Mouse (Mus musculus): ENCODE results near the gene Chd1l. TPM values are rescaled to one million over a fixed set of nuclear protein-coding genes. Genes with fewer than 3 reads are reported as not detected.

Chd1l gene
- polyA plus RNA-seq, 1 experiment from 2014 or later = 6.0 TPM

DNA sequence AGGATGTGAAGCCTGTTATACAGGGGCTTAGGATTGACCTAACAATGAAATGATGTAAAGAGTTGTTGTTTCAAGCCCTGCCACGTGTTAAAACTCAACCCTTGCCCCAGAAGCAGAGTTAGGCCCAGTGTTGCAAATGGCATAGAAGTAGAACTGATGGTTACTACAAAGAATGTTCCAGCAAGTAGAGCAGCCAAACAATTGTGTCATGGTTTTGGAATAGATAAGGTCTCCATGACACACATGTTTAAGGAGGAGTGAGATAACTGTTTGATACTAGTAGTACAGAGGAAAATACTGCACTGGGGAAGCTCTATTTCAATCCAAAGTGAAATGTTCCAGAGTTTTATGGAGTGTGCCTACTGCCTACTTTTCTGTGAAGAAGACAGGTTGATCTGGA is 38.5 kb upstream of the Chd1l start:
- H3K4me3 ChIP-seq (replicated peaks; ENCODE audit: low read length) = no peak overlapping the region
- WGBS = 43% methylated on average over 1 of the region's 1 CpGs
- no peak for ATAC-seq

DNA sequence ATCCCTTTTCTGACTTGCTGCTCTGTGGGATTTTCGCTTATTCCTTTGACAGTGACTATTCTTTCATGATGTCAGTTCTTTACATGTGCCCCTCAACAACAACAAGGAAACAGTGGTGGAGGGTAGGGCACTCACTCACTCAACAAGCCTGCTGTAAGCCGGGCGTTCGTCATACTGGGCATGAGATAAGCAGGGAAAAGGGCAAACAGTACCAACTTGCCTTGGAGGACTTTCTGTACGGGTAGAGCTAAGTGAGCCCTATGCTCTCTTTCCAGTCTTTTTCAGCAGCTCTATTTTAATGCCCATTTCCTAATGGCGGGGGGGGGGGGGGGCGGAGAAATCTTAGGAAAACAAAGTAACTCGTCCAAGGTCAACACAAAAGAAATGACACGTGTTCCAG is 32.0 kb upstream of the Chd1l start:
- no peak overlapping the region for H3K27ac ChIP-seq (ENCODE audit: low read length)
- H3K9ac ChIP-seq (replicated peaks; ENCODE audit: low read depth, low read length) = no peak overlapping the region
- H3K9me3 ChIP-seq (ENCODE audit: control insufficient read depth, low read length) = no peaks in the 10 kb centered on the region
- ATAC-seq = no peak
- H3K27me3 ChIP-seq (replicated peaks; ENCODE audit: control insufficient read depth, insufficient read depth, low read length) = no peaks in the 10 kb centered on the region
- no peak overlapping the region for H3K4me2 ChIP-seq (ENCODE audit: low read length)
- 86% methylated on average over 9 of the region's 9 CpGs for WGBS
- no peaks in the 10 kb centered on the region for H3K4me1 ChIP-seq (replicated peaks; ENCODE audit: control insufficient read depth, insufficient read depth, low read length)
- H3K4me3 ChIP-seq (replicated peaks; ENCODE audit: low read length) = no peak overlapping the region
- no peaks in the 10 kb centered on the region for H3K36me3 ChIP-seq (ENCODE audit: control insufficient read depth, insufficient read depth)

More for the DNA sequence above, 38.5 kb upstream of the Chd1l start:
- H3K27ac ChIP-seq (ENCODE audit: low read length) = no peak overlapping the region
- H3K4me1 ChIP-seq (replicated peaks; ENCODE audit: control insufficient read depth, insufficient read depth, low read length) = no peaks in the 10 kb centered on the region
- H3K4me2 ChIP-seq (ENCODE audit: low read length) = no peak overlapping the region
- H3K9ac ChIP-seq (replicated peaks; ENCODE audit: low read depth, low read length) = no peak overlapping the region
- no peaks in the 10 kb centered on the region for H3K9me3 ChIP-seq (ENCODE audit: control insufficient read depth, low read length)
- no peaks in the 10 kb centered on the region for H3K27me3 ChIP-seq (replicated peaks; ENCODE audit: control insufficient read depth, insufficient read depth, low read length)
- H3K36me3 ChIP-seq (ENCODE audit: control insufficient read depth, insufficient read depth) = no peaks in the 10 kb centered on the region

DNA sequence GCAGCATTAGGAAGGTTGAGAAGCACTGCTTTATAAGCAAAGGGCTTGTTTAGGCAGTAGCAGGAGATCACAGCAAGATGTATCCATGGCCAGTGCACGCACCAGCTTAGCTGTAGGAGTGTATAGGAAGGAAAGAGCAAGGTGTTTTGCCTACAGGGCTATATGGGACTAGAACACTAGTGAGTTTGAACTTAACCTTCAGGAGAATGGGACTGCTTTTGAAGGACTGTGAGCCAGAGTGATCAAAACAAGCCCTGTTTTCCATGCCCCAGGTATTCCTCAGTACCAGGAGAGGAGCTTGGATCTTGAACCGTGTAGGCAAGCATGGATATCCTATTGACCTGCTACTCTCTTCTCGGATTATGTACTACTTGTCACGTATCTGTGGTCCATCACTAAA is 31.4 kb upstream of the Chd1l start:
- no peak overlapping the region for H3K9ac ChIP-seq (replicated peaks; ENCODE audit: low read depth, low read length)
- H3K36me3 ChIP-seq (ENCODE audit: control insufficient read depth, insufficient read depth) = no peaks in the 10 kb centered on the region
- no peak for ATAC-seq
- 85% methylated on average over 4 of the region's 4 CpGs for WGBS
- H3K27ac ChIP-seq (ENCODE audit: low read length) = no peak overlapping the region
- no peak overlapping the region for H3K4me3 ChIP-seq (replicated peaks; ENCODE audit: low read length)
- H3K9me3 ChIP-seq (ENCODE audit: control insufficient read depth, low read length) = no peaks in the 10 kb centered on the region
- no peaks in the 10 kb centered on the region for H3K4me1 ChIP-seq (replicated peaks; ENCODE audit: control insufficient read depth, insufficient read depth, low read length)
- no peak overlapping the region for H3K4me2 ChIP-seq (ENCODE audit: low read length)
- H3K27me3 ChIP-seq (replicated peaks; ENCODE audit: control insufficient read depth, insufficient read depth, low read length) = no peaks in the 10 kb centered on the region

DNA sequence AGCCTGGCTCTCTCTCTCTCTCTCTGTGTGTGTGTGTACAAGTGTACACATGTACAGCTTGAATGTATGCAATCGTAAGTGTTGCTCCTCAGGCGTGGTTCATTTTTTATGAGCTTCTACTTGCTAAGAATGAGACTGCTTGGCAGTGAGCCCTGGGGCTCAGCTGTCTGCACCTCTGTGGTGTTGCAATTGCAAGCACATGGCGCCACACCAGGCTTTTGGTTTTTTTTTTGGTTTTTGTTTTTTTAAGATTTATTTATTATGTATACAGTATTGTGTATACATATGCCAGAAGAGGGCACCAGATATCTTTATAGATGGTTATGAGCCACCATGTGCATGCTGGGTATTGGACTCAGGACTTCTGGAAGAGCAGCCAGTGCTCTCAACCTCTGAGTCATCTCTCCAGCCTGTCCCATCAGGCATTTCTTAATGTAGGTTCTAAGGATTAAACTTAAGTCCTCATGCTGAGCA is 24.3 kb upstream of the Chd1l start:
- Histone ChIP-seq H3K27ac (ENCODE audit: low read length) (no peak overlapping the region), H3K4me3 (replicated peaks; ENCODE audit: low read length) (no peak overlapping the region), H3K36me3 (ENCODE audit: control insufficient read depth, insufficient read depth) (no peaks in the 10 kb centered on the region), H3K9me3 (ENCODE audit: control insufficient read depth, low read length) (no peaks in the 10 kb centered on the region), H3K9ac (replicated peaks; ENCODE audit: low read depth, low read length) (no peak overlapping the region), H3K4me2 (ENCODE audit: low read length) (no peak overlapping the region), H3K4me1 (replicated peaks; ENCODE audit: control insufficient read depth, insufficient read depth, low read length) (no peaks in the 10 kb centered on the region), H3K27me3 (replicated peaks; ENCODE audit: control insufficient read depth, insufficient read depth, low read length) (no peaks in the 10 kb centered on the region)
- no peak for ATAC-seq
- WGBS = 73% methylated on average over 3 of the region's 3 CpGs

DNA sequence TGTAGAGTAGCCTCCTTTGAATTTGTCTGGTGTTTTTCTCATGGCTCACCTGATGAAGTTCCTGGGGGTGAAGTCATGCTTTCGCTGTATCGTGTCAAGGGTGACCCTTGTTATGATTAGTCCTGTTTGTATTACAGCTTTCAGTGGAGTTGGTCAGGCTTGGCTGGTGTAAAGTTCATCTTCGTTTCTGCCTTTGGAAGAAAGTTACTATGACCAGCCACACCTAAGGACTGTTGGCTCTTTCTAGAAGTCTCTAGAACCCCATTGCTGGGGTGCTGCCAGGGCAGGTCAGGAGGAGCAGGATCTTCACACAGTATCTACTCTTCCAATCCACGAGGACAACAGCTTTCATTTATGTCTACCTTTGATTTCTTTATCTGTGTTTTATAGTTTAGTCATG is 23.5 kb upstream of the Chd1l start:
- 82% methylated on average over 4 of the region's 4 CpGs for WGBS
- H3K4me3 ChIP-seq (replicated peaks; ENCODE audit: low read length) = no peak overlapping the region

DNA sequence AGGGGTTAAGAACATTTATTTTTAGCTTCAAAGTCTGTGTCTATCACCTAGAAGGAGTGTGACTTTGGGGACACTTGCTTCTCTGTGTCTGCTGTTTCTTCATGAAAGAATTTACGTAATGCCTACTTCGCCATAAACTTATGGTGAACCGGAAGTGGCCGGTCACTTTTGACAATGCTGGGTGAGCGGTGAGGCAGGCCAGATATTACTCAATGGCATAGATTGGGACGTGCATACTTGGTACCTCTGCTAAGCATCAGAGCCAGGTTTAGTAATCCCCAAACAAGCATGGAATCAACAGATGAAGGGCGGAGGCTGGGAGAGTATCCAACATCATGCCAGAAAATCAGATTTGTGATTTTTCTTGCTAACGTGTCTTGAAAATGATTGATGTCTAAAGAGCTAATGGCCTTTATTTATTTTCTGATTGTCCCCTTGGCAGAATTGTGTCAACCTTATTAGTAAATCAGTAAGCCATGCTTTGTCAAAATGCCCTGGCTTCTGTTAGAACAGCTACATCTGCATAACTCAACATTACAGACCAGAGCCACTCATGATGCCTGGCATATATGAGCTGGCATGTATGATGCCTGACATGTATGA is 21.4 kb upstream of the Chd1l start:
- no peak for ATAC-seq
- no peaks in the 10 kb centered on the region for H3K9me3 ChIP-seq (ENCODE audit: control insufficient read depth, low read length)
- no peak overlapping the region for H3K27ac ChIP-seq (ENCODE audit: low read length)
- 88% methylated on average over 8 of the region's 8 CpGs for WGBS
- no peaks in the 10 kb centered on the region for H3K27me3 ChIP-seq (replicated peaks; ENCODE audit: control insufficient read depth, insufficient read depth, low read length)
- H3K9ac ChIP-seq (replicated peaks; ENCODE audit: low read depth, low read length) = no peak overlapping the region
- H3K4me3 ChIP-seq (replicated peaks; ENCODE audit: low read length) = no peak overlapping the region
- H3K4me2 ChIP-seq (ENCODE audit: low read length) = no peak overlapping the region
- H3K36me3 ChIP-seq (ENCODE audit: control insufficient read depth, insufficient read depth) = no peaks in the 10 kb centered on the region
- H3K4me1 ChIP-seq (replicated peaks; ENCODE audit: control insufficient read depth, insufficient read depth, low read length) = peaks cover 5% of the 10 kb centered on the region; the same call in 1 of the 2 replicates

More for the DNA sequence above, 23.5 kb upstream of the Chd1l start:
- Histone ChIP-seq H3K27ac (ENCODE audit: low read length) (no peak overlapping the region), H3K4me2 (ENCODE audit: low read length) (no peak overlapping the region), H3K4me1 (replicated peaks; ENCODE audit: control insufficient read depth, insufficient read depth, low read length) (peaks cover 4% of the 10 kb centered on the region; the same call in 1 of the 2 replicates), H3K9ac (replicated peaks; ENCODE audit: low read depth, low read length) (no peak overlapping the region), H3K27me3 (replicated peaks; ENCODE audit: control insufficient read depth, insufficient read depth, low read length) (no peaks in the 10 kb centered on the region), H3K9me3 (ENCODE audit: control insufficient read depth, low read length) (no peaks in the 10 kb centered on the region), H3K36me3 (ENCODE audit: control insufficient read depth, insufficient read depth) (no peaks in the 10 kb centered on the region)
- ATAC-seq = no peak

GRCm38 (mm10) chr3:97630746-97631145 is 20.7 kb upstream of the Chd1l start:
- no peak for ATAC-seq
- 91% methylated on average over 4 of the region's 4 CpGs for WGBS
- no peaks in the 10 kb centered on the region for H3K36me3 ChIP-seq (ENCODE audit: control insufficient read depth, insufficient read depth)
- H3K4me1 ChIP-seq (replicated peaks; ENCODE audit: control insufficient read depth, insufficient read depth, low read length) = peaks cover 5% of the 10 kb centered on the region; the same call in 1 of the 2 replicates
- H3K4me2 ChIP-seq (ENCODE audit: low read length) = no peak overlapping the region
- no peak overlapping the region for H3K4me3 ChIP-seq (replicated peaks; ENCODE audit: low read length)
- no peak overlapping the region for H3K9ac ChIP-seq (replicated peaks; ENCODE audit: low read depth, low read length)
- no peak overlapping the region for H3K27ac ChIP-seq (ENCODE audit: low read length)
- H3K9me3 ChIP-seq (ENCODE audit: control insufficient read depth, low read length) = no peaks in the 10 kb centered on the region
- no peaks in the 10 kb centered on the region for H3K27me3 ChIP-seq (replicated peaks; ENCODE audit: control insufficient read depth, insufficient read depth, low read length)

DNA sequence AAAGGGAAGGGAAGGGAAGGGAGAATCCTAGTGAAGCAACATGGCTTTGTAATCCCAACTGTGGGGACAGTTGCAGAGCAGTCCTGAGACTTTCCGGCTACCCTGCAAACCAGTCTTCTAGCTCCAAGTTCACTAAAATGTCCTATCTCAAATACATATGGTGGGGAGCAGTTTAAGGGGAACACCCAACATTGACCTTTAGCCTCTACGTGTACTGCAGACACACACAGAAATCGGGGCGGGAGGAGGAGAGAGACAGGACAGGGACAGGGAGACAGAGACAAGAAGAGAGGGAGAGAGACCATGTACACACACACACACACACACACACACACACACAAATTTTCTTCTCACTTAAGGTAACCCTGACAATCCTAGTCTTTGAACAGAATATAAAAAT is 19.9 kb upstream of the Chd1l start:
- no peak overlapping the region for H3K4me2 ChIP-seq (ENCODE audit: low read length)
- ATAC-seq = no peak
- H3K9ac ChIP-seq (replicated peaks; ENCODE audit: low read depth, low read length) = no peak overlapping the region
- H3K4me1 ChIP-seq (replicated peaks; ENCODE audit: control insufficient read depth, insufficient read depth, low read length) = peaks cover 5% of the 10 kb centered on the region; the same call in 1 of the 2 replicates
- WGBS = 82% methylated on average over 4 of the region's 4 CpGs
- no peak overlapping the region for H3K4me3 ChIP-seq (replicated peaks; ENCODE audit: low read length)
- no peaks in the 10 kb centered on the region for H3K36me3 ChIP-seq (ENCODE audit: control insufficient read depth, insufficient read depth)
- H3K27me3 ChIP-seq (replicated peaks; ENCODE audit: control insufficient read depth, insufficient read depth, low read length) = no peaks in the 10 kb centered on the region
- H3K27ac ChIP-seq (ENCODE audit: low read length) = no peak overlapping the region
- no peaks in the 10 kb centered on the region for H3K9me3 ChIP-seq (ENCODE audit: control insufficient read depth, low read length)

DNA sequence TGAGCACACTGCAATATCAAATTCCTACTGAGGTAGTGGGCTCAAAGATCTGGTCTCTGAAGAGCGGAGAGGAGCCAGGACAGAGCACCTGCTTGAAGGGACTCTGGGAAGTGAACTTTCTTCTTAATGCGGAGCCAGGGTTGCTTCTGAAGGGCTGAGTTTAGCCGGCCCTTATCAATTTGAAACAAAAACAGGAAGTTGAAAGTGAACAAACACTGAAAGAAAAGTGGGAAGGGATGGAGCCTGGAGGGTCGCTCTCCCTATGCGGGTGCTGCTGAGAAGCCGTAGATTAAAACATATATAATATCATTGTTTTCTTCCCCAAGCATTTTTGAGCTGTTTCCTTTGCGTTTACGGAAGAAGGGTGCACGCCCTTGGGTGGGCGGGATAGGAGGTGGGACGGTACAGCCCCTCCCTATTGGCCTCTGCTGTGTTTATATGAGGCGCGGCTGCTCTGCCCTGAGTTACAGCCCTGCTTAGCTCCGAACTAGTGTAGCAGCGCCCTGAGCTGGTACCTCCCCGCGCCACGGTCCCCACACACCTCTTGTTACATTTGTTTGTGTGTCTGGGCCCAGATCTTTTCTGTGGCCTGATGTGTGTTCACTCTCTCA is 18.5 kb upstream of the Chd1l start, which contains the start of gene Fmo5:
TSS of gene Fmo5 (plus strand) at position 414 of the 611 bp plus-strand sequence.
- Histone ChIP-seq H3K27me3 (replicated peaks; ENCODE audit: control insufficient read depth, insufficient read depth, low read length) (no peaks in the 10 kb centered on the region), H3K9me3 (ENCODE audit: control insufficient read depth, low read length) (no peaks in the 10 kb centered on the region), H3K36me3 (ENCODE audit: control insufficient read depth, insufficient read depth) (no peaks in the 10 kb centered on the region), H3K4me3 (replicated peaks; ENCODE audit: low read length) (peak within 1 kb of the TSS; percentile 29), H3K27ac (ENCODE audit: low read length) (no peak within 1 kb of the TSS), H3K4me1 (replicated peaks; ENCODE audit: control insufficient read depth, insufficient read depth, low read length) (peaks cover 5% of the 10 kb centered on the region; the same call in 1 of the 2 replicates), H3K4me2 (ENCODE audit: low read length) (peak within 1 kb of the TSS; percentile 51), H3K9ac (replicated peaks; ENCODE audit: low read depth, low read length) (peak within 1 kb of the TSS; percentile 45)
- ATAC-seq = peak; percentile 79; the same call in 1 of the 2 replicates
- WGBS = 6% methylated on average over 18 of the region's 18 CpGs

Data from forebrain, embryonic 16.5 days (tissue).